Mouse (Mus musculus): ENCODE results near the gene Msi2.
A peak's percentile ranks its signal among the peaks of the same experiment; 100 is the strongest.

Msi2 gene

GRCm38 (mm10) chr11:88587710-88588109, 130.6 kb downstream of the Msi2 start:
- no peak for DNase-seq (ENCODE audit: low spot score)

DNA sequence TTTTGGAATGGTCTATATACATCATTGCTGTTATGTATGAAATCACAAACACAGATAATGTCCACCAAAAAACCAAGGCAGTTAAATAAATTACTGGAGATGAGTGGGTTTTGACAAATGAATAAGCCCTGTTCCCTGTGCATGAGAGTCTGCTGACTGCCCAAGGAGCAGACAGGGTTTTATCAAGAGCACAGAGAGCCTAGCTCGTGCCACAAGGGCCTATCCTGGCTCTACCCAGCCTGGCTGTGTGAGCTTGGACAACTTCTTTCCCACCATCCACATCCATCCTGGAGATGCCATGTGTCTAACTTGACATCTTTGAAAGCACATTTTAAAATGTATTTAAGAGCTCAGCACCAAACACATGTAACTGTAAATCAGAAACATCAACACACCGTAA, 132.4 kb downstream of the Msi2 start:
- no peak for DNase-seq (ENCODE audit: low spot score)

- DNase-seq (ENCODE audit: low spot score) = no peak
Measured at GRCm38 (mm10) chr11:88585171-88585632, 133.1 kb downstream of the Msi2 start.

DNA sequence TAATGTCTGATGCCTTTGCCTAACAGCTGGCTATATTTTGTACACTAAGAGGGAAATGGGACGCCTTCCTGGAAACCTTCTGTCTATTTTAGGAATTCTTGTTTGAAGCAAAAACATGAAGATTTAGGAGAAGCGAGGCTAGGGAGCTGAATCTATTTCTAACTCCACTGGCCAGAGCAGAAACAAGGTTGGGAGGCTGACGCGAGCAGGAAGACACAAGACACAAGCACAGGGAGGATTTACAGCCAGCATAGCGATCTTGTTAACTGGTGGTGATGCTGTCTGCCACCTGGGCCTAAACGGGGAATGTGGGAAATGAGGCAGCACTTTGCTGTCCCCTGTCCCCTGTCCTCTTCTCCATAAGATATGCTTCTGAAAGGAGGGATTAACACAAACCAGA, 134.4 kb downstream of the Msi2 start:
- DNase-seq (ENCODE audit: low spot score) = no peak

DNA sequence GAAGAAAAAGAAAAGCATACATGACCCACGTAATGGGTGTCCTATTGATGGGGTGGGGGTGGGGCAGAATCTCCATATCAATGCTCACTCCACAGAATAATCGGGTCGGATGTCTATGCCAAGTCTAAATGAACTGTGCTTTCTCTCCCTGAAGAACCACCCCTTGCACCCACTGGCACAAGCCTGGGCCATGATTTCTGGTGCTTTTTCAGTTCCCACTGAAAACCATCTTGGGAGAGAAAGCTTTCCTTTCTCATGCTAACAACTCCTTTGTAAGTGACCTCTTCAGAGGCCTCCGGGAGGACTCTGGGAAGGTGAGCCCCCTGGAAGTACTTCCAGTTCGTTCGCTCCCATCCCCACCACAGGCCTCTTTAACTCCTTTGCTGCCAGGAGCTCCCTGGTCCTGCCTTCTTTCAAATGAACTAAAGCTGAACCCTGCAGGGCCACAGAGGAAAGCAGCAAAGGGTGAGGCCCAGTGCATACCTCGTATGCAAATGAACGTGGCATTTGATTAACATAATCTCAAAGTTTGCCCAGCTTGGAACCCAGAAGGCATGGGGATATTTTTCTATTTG, 135.0 kb downstream of the Msi2 start:
- DNase-seq (ENCODE audit: low spot score) = no peak

GRCm38 (mm10) chr11:88582781-88583180, 135.5 kb downstream of the Msi2 start:
- DNase-seq (ENCODE audit: low spot score) = no peak

DNA sequence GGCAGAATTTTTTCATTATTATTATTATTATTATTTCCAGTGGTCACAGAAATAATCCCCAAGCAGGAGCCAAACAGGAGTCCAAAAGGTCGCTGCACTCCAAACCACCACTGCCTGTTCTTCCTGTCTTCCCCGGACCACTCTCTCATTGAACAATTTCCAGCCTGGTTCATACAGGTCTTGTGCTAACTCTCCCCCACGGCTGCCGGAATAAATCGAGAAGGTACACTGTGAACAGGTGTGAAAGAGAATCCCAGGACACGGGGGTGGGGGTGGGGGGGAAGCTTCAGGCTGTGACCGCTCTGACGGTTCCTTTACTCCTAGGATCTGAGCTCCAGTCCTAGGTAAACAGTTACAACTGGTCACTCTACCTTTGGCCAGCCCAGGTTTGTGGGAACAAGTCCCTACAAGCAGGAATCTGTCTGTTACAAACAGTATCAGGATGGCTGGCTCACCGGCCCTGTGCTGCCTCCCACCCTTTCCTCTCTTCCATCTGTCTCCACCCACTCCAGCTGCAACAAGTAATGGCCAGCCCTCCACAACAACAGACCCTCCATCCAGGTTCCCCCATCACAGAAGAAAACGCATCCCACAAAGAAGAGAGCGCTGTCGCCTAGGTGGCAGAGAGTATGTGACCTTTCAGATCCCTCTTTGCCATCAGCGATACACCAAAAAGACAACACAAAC, 136.1 kb downstream of the Msi2 start:
- DNase-seq (ENCODE audit: low spot score) = no peak

DNA sequence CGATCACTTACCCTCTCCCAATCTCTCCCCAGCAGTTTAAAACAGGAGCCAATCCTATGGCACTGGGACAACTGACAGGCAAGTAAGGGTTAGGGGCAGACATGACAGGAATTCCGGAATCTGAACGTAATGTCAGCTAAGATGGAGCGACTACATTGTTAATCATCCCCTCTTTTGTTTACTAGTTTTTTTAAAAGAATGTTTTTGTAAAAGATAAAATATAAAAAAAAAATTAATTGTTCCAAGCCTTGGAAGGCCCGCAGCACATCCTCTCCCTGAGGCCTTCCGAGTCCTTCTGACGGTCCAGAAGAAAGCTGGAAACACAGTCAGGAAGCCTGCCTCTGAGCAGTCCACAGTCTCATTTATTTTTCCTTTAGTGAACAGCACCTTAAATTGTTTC, 136.9 kb downstream of the Msi2 start:
- no peak for DNase-seq (ENCODE audit: low spot score)

DNA sequence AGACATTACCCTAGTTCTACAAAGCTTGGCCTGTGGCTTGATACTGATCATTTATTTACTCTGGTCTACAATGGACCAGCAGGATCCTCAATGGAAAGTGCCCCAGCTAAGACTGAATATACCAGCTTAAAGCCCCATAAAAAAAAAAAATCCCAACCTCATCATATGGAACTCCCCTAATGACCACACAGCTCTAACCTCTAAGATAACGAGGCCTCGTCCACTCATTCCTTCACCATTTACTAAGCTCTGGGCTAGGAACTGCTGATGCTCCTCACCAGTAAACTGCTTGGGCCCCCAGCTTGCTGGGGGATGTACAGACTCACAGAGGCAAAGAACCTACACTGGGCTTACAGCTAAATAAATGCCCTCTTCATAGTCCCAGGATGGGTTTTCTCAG, 139.6 kb downstream of the Msi2 start:
- DNase-seq (ENCODE audit: low spot score) = no peak

- DNase-seq (ENCODE audit: low spot score) = peak; percentile 34
Measured at GRCm38 (mm10) chr11:88577076-88577475, 141.2 kb downstream of the Msi2 start.

GRCm38 (mm10) chr11:88576233-88576998, 141.9 kb downstream of the Msi2 start:
- no peak for DNase-seq (ENCODE audit: low spot score)

DNA sequence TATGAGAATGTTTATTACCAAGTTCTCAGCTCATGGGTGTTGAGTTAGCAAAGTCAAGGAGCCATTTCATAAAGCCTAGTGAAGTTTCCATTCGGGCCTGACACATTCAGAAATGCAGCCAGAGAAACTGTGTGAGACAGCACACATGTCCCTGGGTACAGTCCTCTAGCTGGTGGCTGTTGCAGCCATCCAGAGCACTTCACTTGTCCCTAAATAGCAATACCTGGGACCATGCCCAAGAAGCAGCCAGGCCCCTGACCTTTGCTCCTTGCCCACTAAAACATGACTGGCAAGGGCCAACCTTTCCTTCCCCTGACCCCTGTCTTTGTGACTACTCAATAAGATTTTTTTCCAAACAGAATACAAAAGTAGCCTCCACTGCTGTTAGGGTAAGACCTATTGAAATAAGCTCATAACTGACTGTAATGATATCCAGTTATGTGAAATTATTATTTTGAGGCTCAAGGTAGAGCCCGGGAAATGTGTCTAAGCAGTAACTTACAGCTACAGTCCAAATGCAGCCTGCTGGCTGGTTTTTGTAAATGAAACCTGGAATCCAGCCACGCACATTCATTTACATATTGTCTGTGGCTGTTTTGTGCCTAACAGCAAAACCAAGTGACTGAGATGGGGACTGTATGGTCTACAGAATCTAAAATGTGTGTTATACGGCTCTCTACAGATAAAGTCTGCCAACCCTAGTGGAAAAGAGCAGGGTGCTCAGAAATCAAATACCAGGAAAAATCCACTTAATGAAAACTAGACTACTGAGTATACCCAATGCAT, 143.5 kb downstream of the Msi2 start:
- peak; percentile 43 for DNase-seq (ENCODE audit: low spot score)

DNA sequence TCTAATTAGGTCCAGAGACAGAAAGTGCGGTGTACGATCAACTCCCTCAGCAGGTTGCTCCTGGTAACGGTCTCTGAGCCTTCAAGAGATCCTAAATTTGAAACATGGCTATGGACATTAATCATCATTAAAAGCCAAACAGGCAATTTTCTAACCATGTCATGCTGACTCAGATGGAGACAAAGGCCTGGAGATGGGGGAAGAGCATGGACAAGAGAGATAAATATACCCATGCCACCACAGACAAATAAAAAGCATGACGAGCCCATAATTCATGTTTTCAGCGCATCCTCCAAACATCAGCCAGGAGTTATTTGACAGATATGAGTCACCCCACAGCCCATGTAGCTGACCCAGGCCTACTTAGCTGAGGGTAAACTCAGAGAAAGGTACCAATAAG, 145.3 kb downstream of the Msi2 start:
- DNase-seq (ENCODE audit: low spot score) = no peak

DNA sequence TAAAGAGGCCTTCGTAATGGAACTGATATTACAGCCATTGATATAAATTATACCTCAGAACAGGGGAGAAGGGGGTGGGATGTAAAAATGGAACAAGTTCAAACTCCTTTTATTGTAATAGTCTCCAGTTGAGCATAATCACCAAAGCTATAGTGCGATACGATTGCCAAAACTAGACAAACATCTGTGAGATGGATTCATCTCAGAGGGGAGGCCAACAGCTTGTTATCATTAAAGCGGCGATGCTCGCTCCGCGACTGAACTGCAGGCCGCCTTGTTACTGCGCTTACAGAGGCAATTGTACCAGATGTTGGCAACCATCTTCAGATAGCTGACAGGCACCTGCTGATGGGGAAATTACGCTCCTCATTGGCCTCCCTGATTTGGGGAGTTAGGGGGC, 145.9 kb downstream of the Msi2 start:
- DNase-seq (ENCODE audit: low spot score) = no peak

DNA sequence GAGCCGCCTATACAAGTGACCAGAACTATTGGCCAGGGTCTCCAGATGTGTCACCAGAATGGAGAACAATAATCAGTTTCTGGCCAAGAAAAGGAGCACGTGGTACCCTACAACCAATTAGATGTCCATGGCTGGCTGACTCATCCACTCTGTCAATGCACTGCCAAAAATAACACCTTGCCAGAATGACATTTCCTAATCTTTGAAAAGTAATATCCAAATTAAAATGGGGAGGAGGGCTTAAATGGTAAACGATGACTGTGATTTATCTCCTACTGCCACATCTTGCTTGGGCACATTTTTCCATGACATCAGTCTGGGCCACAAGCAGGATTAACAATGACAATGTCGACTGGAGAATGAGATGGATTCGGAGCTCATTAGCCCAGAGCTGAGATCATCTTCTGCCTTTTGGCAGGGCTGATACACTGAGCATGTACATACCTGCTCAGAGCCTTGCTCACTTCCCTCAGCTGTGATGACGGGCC, 147.6 kb downstream of the Msi2 start:
- peak; percentile 22 for DNase-seq (ENCODE audit: low spot score)

- no peak for DNase-seq (ENCODE audit: low spot score)
Measured at GRCm38 (mm10) chr11:88566613-88567606, 151.4 kb downstream of the Msi2 start.

DNA sequence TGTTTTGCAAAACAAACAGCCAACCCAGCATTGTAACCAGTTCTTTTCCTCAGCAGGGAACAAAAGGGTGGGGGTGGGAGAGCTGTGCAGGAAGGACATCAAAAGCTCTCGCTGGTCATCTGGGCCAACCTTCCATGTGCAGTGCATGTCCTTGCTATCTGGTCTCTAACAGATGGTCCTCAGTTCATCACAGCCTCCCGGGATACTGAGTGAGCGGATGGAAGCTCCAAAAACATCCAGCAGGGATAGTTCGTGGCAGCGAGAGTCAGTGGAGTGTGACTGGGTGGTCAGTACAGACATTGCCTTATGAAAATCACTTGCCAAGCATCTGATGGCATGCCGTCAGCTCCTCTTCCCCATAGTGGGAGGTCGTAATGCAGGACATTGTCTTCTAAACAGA, 153.5 kb downstream of the Msi2 start:
- no peak for DNase-seq (ENCODE audit: low spot score)

- DNase-seq (ENCODE audit: low spot score) = no peak
Measured at GRCm38 (mm10) chr11:88564363-88564762, 153.9 kb downstream of the Msi2 start.

DNA sequence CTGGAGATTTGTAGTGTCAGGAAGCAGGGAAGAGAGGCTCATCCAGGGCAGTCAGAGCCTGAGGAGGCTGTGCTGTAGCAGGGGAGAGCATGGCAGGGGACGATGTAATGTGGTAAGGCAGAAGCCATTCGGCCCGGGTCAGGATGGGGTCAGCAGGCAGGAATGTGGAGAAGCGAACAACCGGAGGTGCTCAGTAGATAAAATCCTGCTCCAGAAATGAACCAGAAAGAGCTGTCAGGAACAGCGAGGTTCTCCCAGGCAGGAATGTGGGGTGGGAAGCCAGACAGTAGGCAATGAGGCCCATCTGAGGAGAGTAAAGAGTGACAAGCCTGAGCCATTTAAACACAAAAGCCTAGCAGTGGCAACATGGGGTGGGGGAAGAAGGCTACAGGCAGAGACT, 157.1 kb downstream of the Msi2 start:
- DNase-seq (ENCODE audit: low spot score) = no peak

DNA sequence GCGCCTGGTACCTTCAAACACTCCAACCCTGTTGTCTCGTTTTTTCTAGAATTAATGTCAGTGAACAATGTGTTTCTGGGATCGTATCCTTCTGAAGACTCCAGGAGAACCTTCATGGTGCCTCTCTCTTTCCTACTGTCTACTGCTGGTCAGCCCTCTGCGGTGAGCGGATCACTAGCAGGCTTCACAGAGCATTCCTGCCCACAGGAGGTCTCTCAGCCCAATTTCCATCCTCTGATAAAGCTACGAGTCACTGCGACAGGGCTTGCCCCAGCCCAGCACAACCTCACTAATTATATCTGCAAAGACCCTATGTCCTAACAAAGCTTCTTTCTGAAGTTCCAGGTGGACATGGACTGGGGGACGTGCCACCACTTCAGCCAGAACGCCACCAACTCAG, 157.7 kb downstream of the Msi2 start:
- DNase-seq (ENCODE audit: low spot score) = no peak

- DNase-seq (ENCODE audit: low spot score) = no peak
Measured at GRCm38 (mm10) chr11:88559365-88559970, 158.8 kb downstream of the Msi2 start.
